Mouse (Mus musculus): ENCODE data around the gene Olfr1425.

Olfr1425 gene

DNA sequence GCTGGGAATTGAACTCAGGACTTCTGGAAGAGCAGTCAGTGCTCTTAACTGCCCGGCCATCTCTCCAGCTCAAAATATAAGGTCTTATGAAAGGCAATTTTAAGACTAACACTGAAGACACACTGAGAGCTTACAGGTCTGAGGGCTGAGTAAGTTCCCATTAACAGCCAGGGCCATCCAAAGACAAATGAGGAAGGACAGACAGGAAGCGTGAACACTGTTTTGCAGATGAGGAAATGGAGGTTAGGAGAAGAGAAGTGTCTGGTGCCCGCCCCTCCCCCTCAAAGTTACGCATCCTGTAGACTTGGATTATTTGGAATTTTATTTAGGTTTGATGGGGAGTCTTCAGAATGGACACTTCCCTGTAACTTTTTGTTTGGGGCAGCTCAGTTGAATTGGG, 53.4 kb downstream of the Olfr1425 start:
- H3K36me3 ChIP-seq (ENCODE audit: control insufficient read depth, insufficient read depth, low read length, poor library complexity, severe bottlenecking): no peaks in the 10 kb centered on the region
- no peak for DNase-seq (ENCODE audit: low read depth, low spot score)
- no peaks in the 10 kb centered on the region for H3K27me3 ChIP-seq (ENCODE audit: control insufficient read depth, insufficient read depth, low read length, poor library complexity, severe bottlenecking)
